Comparison of ENCODE assay signal across 8 mouse cellular contexts in the genomic region with DNA sequence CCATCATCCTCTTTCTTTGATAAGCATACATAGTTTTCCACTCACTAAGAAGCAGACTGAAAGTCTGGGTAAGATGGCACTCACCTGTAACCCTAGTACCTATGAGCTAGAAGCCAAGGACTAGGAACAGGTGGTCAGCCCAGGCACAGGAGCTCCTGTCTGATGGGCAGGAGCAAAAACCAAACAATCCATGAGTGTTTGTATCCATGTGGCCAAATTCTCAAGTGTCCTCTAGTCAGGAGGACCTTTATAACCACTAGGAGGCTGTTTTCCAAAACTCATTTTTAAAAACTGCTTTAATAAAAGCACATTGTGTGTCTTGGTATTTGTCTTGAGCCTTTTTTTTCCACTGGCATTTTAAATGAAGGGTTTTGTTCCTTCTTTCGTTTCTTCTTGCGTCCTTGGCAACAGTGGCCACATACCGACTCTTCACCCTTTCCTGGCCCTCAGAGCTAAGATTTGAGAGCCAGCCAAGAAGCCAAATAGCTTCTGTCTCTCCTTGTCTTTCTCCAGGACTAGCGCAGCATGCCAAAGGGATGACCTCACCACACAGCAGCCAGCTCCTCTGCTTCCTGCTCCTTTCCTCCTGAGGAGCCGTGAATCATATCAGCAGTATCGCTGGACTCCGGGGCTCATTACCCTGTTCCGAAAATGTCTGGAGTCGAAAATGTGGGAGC. TPM values are rescaled to one million over a fixed set of nuclear protein-coding genes. Genes with fewer than 3 reads are reported as not detected.
DNase-seq lines count a peak whose midpoint lies in the region; ATAC-seq and TF ChIP-seq lines count a peak whose summit lies in the region.

No protein-coding gene starts in this region.

- WGBS in liver, embryonic 12.5 days (ENCODE audit: insufficient replicate concordance) = 27% methylated on average over 9 of the region's 9 CpGs
- 28% methylated on average over 9 of the region's 9 CpGs for WGBS in heart, embryonic 10.5 days
- 9% methylated on average over 9 of the region's 9 CpGs for WGBS in limb, embryonic 14.5 days

- H3K27me3 ChIP-seq in liver, embryonic 12.5 days (replicated peaks) = no peaks in the 10 kb centered on the region
- no peaks in the 10 kb centered on the region for H3K27me3 ChIP-seq in heart, embryonic 10.5 days (ENCODE audit: insufficient read depth, poor library complexity, severe bottlenecking)
- no peaks in the 10 kb centered on the region for H3K27me3 ChIP-seq in limb, embryonic 14.5 days (ENCODE audit: control insufficient read depth, insufficient read depth, low read length)

- H3K27ac ChIP-seq in liver, embryonic 12.5 days = no peak overlapping the region
- peak overlapping the region; percentile 80 for H3K27ac ChIP-seq in heart, embryonic 10.5 days
- H3K27ac ChIP-seq in limb, embryonic 14.5 days (replicated peaks; ENCODE audit: low read depth, low read length) = peak overlapping the region; percentile 29

- H3K9ac ChIP-seq in liver, embryonic 12.5 days = no peak overlapping the region
- H3K9ac ChIP-seq in limb, embryonic 14.5 days (ENCODE audit: low read depth, low read length, severe bottlenecking) = 0 out of 2 replicates have a peak overlapping the region, but pooled peaks have one; percentile 18

- H3K4me3 ChIP-seq in liver, embryonic 12.5 days = no peak overlapping the region
- peak overlapping the region; percentile 44 for H3K4me3 ChIP-seq in heart, embryonic 10.5 days
- peak overlapping the region; percentile 21 for H3K4me3 ChIP-seq in limb, embryonic 14.5 days (replicated peaks; ENCODE audit: low read length)

- no peaks in the 10 kb centered on the region for H3K36me3 ChIP-seq in liver, embryonic 12.5 days
- H3K36me3 ChIP-seq in heart, embryonic 10.5 days = no peaks in the 10 kb centered on the region
- H3K36me3 ChIP-seq in limb, embryonic 14.5 days (ENCODE audit: control insufficient read depth, insufficient read depth, low read length) = no peaks in the 10 kb centered on the region

- DNase-seq in liver = peak; percentile 18
- peak; percentile 46 for DNase-seq in embryo, embryonic 9.5 days (ENCODE audit: extremely low spot score)
- DNase-seq in heart, embryonic 10.5 days (ENCODE audit: low spot score) = peak; percentile 90
- DNase-seq in kidney, adult 8-10 months = peak; percentile 65 to 75
- DNase-seq in limb, embryonic 14.5 days (ENCODE audit: low spot score) = peak; percentile 82
- DNase-seq in ovary, adult 18-20 months (ENCODE audit: low spot score) = peak; percentile 68
- no peak for DNase-seq in thymus, postnatal 10 days (ENCODE audit: low spot score in 2 of 2)

- no peak for TF ChIP-seq POLR2A in limb, embryonic 14.5 days (IDR thresholded peaks at IDR 0.05; ENCODE audit: borderline replicate concordance, extremely low read depth, insufficient read depth, insufficient read length)

- 0 out of 2 replicates have a peak, but pooled peaks cover 5% of the 10 kb centered on the region for H3K4me1 ChIP-seq in liver, embryonic 12.5 days
- H3K4me1 ChIP-seq in heart, embryonic 10.5 days = peaks cover 24% of the 10 kb centered on the region
- H3K4me1 ChIP-seq in limb, embryonic 14.5 days (ENCODE audit: control insufficient read depth, insufficient read depth, low read length) = peaks cover 28% of the 10 kb centered on the region

- no peak for ATAC-seq in liver, embryonic 12.5 days
- ATAC-seq in limb, embryonic 14.5 days (ENCODE audit: low FRiP score, low read depth) = peak; percentile 84

- no peak overlapping the region; the same call in 1 of the 2 replicates for H3K4me2 ChIP-seq in liver, embryonic 12.5 days
- H3K4me2 ChIP-seq in limb, embryonic 14.5 days (replicated peaks; ENCODE audit: low read depth, low read length, severe bottlenecking) = peak overlapping the region; percentile 42

- no peaks in the 10 kb centered on the region for H3K9me3 ChIP-seq in liver, embryonic 12.5 days (replicated peaks)
- H3K9me3 ChIP-seq in heart, embryonic 10.5 days = no peaks in the 10 kb centered on the region
- H3K9me3 ChIP-seq in limb, embryonic 14.5 days (ENCODE audit: control insufficient read depth, low read length) = peaks cover 3% of the 10 kb centered on the region; the same call in 1 of the 2 replicates

RNA-seq across cellular contexts. Expression of gene Fam50b, which starts 8.7 kb away (rescaled TPM):
- polyA plus RNA-seq in liver, embryonic 12.5 days (2016; fragmentation: Nextera tagmentation; extraction: Ambion mirVana) = not detected in 2 replicates
- polyA plus RNA-seq in heart, embryonic 10.5 days (2016; fragmentation: Nextera tagmentation; extraction: Ambion mirVana) = not detected in 2 replicates
- not detected in 2 replicates for polyA plus RNA-seq in limb, embryonic 14.5 days (2012; rRNA removed)
- not detected in 2 replicates for polyA plus RNA-seq in limb, embryonic 14.5 days (2014; fragmentation: Nextera tagmentation; extraction: Ambion mirVana)

Comparison
In these comparisons a context has a peak if more than half of its experiments do, and no peak if none do; other contexts are left out.
1. DNase-seq: peak in liver (single experiment), embryo, embryonic 9.5 days (single experiment), heart, embryonic 10.5 days (single experiment), kidney, adult 8-10 months (2 of 2), limb, embryonic 14.5 days (single experiment) and ovary, adult 18-20 months (single experiment); none in thymus, postnatal 10 days (0 of 2).